Mouse (Mus musculus): Measurements from ENCODE around the gene Lsm14b.

The Lsm14b gene

GRCm38 (mm10) chr2:180018573-180018972 lies 6.2 kb upstream of the Lsm14b start:
- DNase-seq (ENCODE audit: low spot score): no peak

- DNase-seq (ENCODE audit: low spot score): no peak
Observed at GRCm38 (mm10) chr2:180020091-180020661, 4.6 kb upstream of the Lsm14b start.

- DNase-seq (ENCODE audit: low spot score): no peak
Observed at GRCm38 (mm10) chr2:180020919-180021318, 3.9 kb upstream of the Lsm14b start.

GRCm38 (mm10) chr2:180022751-180023150 lies 2.0 kb upstream of the Lsm14b start:
- no peak for DNase-seq (ENCODE audit: low spot score)

GRCm38 (mm10) chr2:180025135-180025860 lies 511 bp downstream of the Lsm14b start:
- peak; percentile 53 for DNase-seq (ENCODE audit: low spot score)

GRCm38 (mm10) chr2:180025861-180026200 lies 1.0 kb downstream of the Lsm14b start:
- DNase-seq (ENCODE audit: low spot score): no peak

GRCm38 (mm10) chr2:180027768-180028167 lies 3.0 kb downstream of the Lsm14b start:
- no peak for DNase-seq (ENCODE audit: low spot score)

- no peak for DNase-seq (ENCODE audit: low spot score)
Observed at GRCm38 (mm10) chr2:180031270-180031669, 6.5 kb downstream of the Lsm14b start.

GRCm38 (mm10) chr2:180032925-180033324 lies 8.1 kb downstream of the Lsm14b start:
- peak; percentile 53 for DNase-seq (ENCODE audit: low spot score)

GRCm38 (mm10) chr2:180033956-180034355 lies 9.2 kb downstream of the Lsm14b start:
- peak; percentile 26 for DNase-seq (ENCODE audit: low spot score)

GRCm38 (mm10) chr2:180034753-180035152 lies 10.0 kb downstream of the Lsm14b start:
- DNase-seq (ENCODE audit: low spot score): no peak

- DNase-seq (ENCODE audit: low spot score): peak; percentile 64
Observed at GRCm38 (mm10) chr2:180040406-180040805, 15.6 kb downstream of the Lsm14b start.

- peak; percentile 62 for DNase-seq (ENCODE audit: low spot score)
Observed at GRCm38 (mm10) chr2:180041577-180042255, 16.9 kb downstream of the Lsm14b start.

GRCm38 (mm10) chr2:180042256-180042857 lies 17.6 kb downstream of the Lsm14b start, which contains the start of the genes Psma7 and Ss18l1:
Psma7 (minus strand) TSS chr2:180042433.
Ss18l1 (plus strand) TSS chr2:180042509.
- peak; percentile 95 for DNase-seq (ENCODE audit: low spot score)

- peak; percentile 82 for DNase-seq (ENCODE audit: low spot score)
Observed at GRCm38 (mm10) chr2:180042858-180043515, 18.2 kb downstream of the Lsm14b start.

GRCm38 (mm10) chr2:180045283-180045682 lies 20.5 kb downstream of the Lsm14b start:
- peak; percentile 75 for DNase-seq (ENCODE audit: low spot score)

GRCm38 (mm10) chr2:180047580-180047979 lies 22.8 kb downstream of the Lsm14b start:
- DNase-seq (ENCODE audit: low spot score): no peak

- no peak for DNase-seq (ENCODE audit: low spot score)
Observed at GRCm38 (mm10) chr2:180047980-180048635, 23.3 kb downstream of the Lsm14b start.

GRCm38 (mm10) chr2:180050986-180051385 lies 26.2 kb downstream of the Lsm14b start:
- DNase-seq (ENCODE audit: low spot score): peak; percentile 81

GRCm38 (mm10) chr2:180051986-180052733 lies 27.4 kb downstream of the Lsm14b start:
- DNase-seq (ENCODE audit: low spot score): peak; percentile 58

- DNase-seq (ENCODE audit: low spot score): no peak
Observed at GRCm38 (mm10) chr2:180053001-180053400, 28.2 kb downstream of the Lsm14b start.

Measured in MN1 (cell line).